Mouse (Mus musculus) stomach, embryonic 15.5 days (tissue): ENCODE results near the gene Aacs. TPM values are rescaled to one million over a fixed set of nuclear protein-coding genes. Genes with fewer than 3 reads are reported as not detected.

Experiments
- ATAC-seq: fragments of 200-750 bp; cut with Nextera tagmentation; 2 replicates; pipeline ENCODE4 v1.8.0; 2017; ENCODE audit warnings: low read depth, moderate number of reproducible peaks, moderate TSS enrichment; ENCODE audit not compliant: insufficient read depth, low FRiP score
- H3K27ac ChIP-seq: fragments of 300-500 bp; sonication (generic); 2 replicates; pipeline ENCODE4 v1.5.1; 2015; ENCODE audit warnings: mild to moderate bottlenecking, inconsistent platforms
- H3K27me3 ChIP-seq: fragments of 300-500 bp; sonication (generic); replicated peaks from 2 replicates; pipeline ENCODE4 v1.6.1; 2015; ENCODE audit warnings: inconsistent platforms
- H3K36me3 ChIP-seq: fragments of 300-500 bp; sonication (generic); 2 replicates; pipeline ENCODE4 v1.6.1; 2015; ENCODE audit warnings: inconsistent platforms
- H3K4me1 ChIP-seq: fragments of 300-500 bp; sonication (generic); 2 replicates; pipeline ENCODE4 v1.6.1; 2015; ENCODE audit warnings: inconsistent platforms
- H3K4me2 ChIP-seq: fragments of 300-500 bp; sonication (generic); 2 replicates; pipeline ENCODE4 v1.6.1; 2015; ENCODE audit warnings: mild to moderate bottlenecking, inconsistent platforms
- H3K4me3 ChIP-seq: fragments of 300-500 bp; sonication (generic); replicated peaks from 2 replicates; pipeline ENCODE4 v1.5.1; 2015; ENCODE audit warnings: inconsistent platforms
- H3K9ac ChIP-seq: fragments of 300-500 bp; sonication (generic); 2 replicates; pipeline ENCODE4 v1.6.1; 2015; ENCODE audit warnings: inconsistent platforms
- H3K9me3 ChIP-seq: fragments of 300-500 bp; sonication (generic); 2 replicates; pipeline ENCODE4 v1.6.1; 2016; ENCODE audit warnings: inconsistent platforms
- WGBS: fragments of 180-500 bp; shearing (Covaris S2); methylation state at CpG from one replicate; pipeline ENCODE4 v1.1.7; 2015; 5-methylcytosine and 5-hydroxymethylcytosine counted together
- microRNA-seq: library from miRNA; unstranded; fragments of <30 nt; microRNA quantifications from one replicate; pipeline ENCODE4, GENCODE M21; 2016
- polyA plus RNA-seq: library from polyadenylated mRNA; unstranded; fragments of >200 nt; fragmentation: Nextera tagmentation; extraction: Ambion mirVana; gene quantifications from 2 replicates; pipeline ENCODE4 v1.2.1, GENCODE M21; 2015

Aacs gene
- polyA plus RNA-seq, 1 experiment from 2014 or later, result 58.8 TPM

- Histone ChIP-seq H3K4me2 (no peak overlapping the region), H3K36me3 (no peaks in the 10 kb centered on the region), H3K27me3 (no peaks in the 10 kb centered on the region), H3K4me3 (no peak overlapping the region), H3K9me3 (no peaks in the 10 kb centered on the region), H3K9ac (no peak overlapping the region), H3K4me1 (no peaks in the 10 kb centered on the region), H3K27ac (no peak overlapping the region)
- ATAC-seq, result no peak
- 62% methylated on average over 5 of the region's 5 CpGs for WGBS
Observed at GRCm38 (mm10) chr5:125555732-125556131, 80.1 kb downstream of the Aacs start.

DNA sequence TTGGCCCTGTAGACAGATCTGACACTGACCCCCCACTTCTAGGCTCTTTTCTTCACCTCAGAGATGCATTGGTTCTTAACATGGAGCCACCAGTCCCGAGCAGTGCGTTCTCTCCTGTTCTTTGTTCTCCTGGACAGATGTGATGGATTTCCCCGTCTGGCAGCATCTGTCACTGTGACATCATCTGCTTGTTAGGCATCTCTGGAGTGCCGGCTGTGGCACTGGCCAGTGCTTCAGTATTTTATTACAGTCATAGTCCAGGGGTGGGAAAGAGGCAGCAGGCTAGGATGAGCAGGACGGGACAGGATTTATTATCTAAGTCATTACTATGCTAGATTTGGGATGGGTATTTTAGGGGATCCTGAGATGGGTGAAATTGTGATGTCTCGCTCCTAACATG lies 87.9 kb downstream of the Aacs start:
- no peaks in the 10 kb centered on the region for H3K9me3 ChIP-seq
- no peaks in the 10 kb centered on the region for H3K36me3 ChIP-seq
- no peak overlapping the region for H3K4me2 ChIP-seq
- no peak overlapping the region for H3K9ac ChIP-seq
- WGBS, result 35% methylated on average over 6 of the region's 6 CpGs
- ATAC-seq, result no peak
- H3K4me1 ChIP-seq, result no peaks in the 10 kb centered on the region
- no peaks in the 10 kb centered on the region for H3K27me3 ChIP-seq
- H3K4me3 ChIP-seq, result no peak overlapping the region
- no peak overlapping the region for H3K27ac ChIP-seq

DNA sequence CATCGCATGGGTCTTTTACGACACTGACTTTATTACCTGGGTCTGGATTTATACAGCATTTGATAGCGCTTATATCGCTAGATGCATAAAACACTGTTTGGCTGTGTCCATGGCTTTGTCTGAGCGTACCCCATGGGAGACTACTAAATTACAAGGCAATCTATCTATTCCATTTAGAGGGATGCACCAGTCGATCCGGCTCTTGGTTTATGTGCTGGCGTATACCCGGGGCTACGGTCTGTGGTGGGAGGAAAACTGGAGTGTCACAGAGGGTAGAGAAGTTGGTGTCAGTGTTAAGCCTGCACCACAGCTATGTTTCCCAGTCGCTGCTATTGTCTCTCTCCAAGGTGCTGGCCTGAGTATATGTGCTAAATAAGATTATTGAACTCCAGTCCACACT lies 90.1 kb downstream of the Aacs start:
- Histone ChIP-seq H3K4me2 (no peak overlapping the region), H3K4me1 (no peaks in the 10 kb centered on the region), H3K4me3 (no peak overlapping the region), H3K27ac (no peak overlapping the region), H3K9me3 (no peaks in the 10 kb centered on the region), H3K9ac (no peak overlapping the region), H3K36me3 (no peaks in the 10 kb centered on the region), H3K27me3 (no peaks in the 10 kb centered on the region)
- ATAC-seq, result no peak
- whole genome bisulfite sequencing, result 77% methylated on average over 11 of the region's 11 CpGs

Small RNA genes lying within 50 kb of the gene (microRNA-seq; reads per million reads assigned to microRNA genes)
- not detected for gene Gm27551

Other genes with a start within 250 kb of the Aacs start
- gene Scarb1, start 134.7 kb upstream of the Aacs start, polyA plus RNA-seq, result 61.9 and 67.9 TPM in 2 replicates
- 0.21 and 0.67 TPM in 2 replicates for gene Gm10382, start 86.5 kb upstream of the Aacs start, polyA plus RNA-seq
- gene Ubc, start 85.6 kb upstream of the Aacs start, polyA plus RNA-seq, result 893 and 1,069 TPM in 2 replicates
- 10.8 and 11.5 TPM in 2 replicates for gene Dhx37, start 41.7 kb upstream of the Aacs start, polyA plus RNA-seq
- gene Bri3bp, start 34.2 kb upstream of the Aacs start, polyA plus RNA-seq, result 45.5 and 46.6 TPM in 2 replicates
- 0.34 and 0.62 TPM in 2 replicates for gene Tmem132b, start 56.0 kb downstream of the Aacs start, polyA plus RNA-seq